Mouse (Mus musculus) small intestine, adult 2 months (tissue): ENCODE results near the gene Fcgr2b.

Source experiments
- CTCF ChIP-seq: fragments of 200-500 bp; IDR thresholded peaks from 2 replicates; pipeline ENCODE4 v1.5.1; 2012; ENCODE audit warnings: low read depth, mild to moderate bottlenecking, control low read depth, inconsistent platforms, low read length, moderate library complexity, mixed read lengths; ENCODE audit not compliant: insufficient replicate concordance, insufficient read length; ENCODE audit errors: extremely low read depth
- POLR2A ChIP-seq: fragments of 200-500 bp; IDR thresholded peaks from 2 replicates; pipeline ENCODE4 v1.6.1; 2012; ENCODE audit warnings: low read depth, mild to moderate bottlenecking, control low read depth, inconsistent platforms, low read length, moderate library complexity

GRCm38 (mm10) chr1:171019311-171019950, 43.1 kb upstream of the Fcgr2b start:
- TF ChIP-seq CTCF (no peak), POLR2A (no peak)
